Mouse (Mus musculus) kidney, adult 2 months (tissue): ENCODE results near the gene Tmtc4. TPM values are rescaled to one million over a fixed set of nuclear protein-coding genes. Genes with fewer than 3 reads are reported as not detected.

Experiments
- DNase-seq: peaks from one replicate; pipeline ENCODE4 v3.0.0; 2021
- H3K27ac ChIP-seq: fragments of 200-500 bp; 2 replicates; pipeline ENCODE4 v1.5.1; 2012; ENCODE audit warnings: low read depth, low read length, control low read depth, inconsistent platforms; ENCODE audit not compliant: insufficient read depth
- H3K27me3 ChIP-seq: fragments of 200-500 bp; replicated peaks from 2 replicates; pipeline ENCODE4 v1.6.1; 2012; ENCODE audit warnings: mild to moderate bottlenecking, moderate library complexity, low read length, inconsistent platforms; ENCODE audit not compliant: control insufficient read depth, insufficient read depth
- H3K36me3 ChIP-seq: fragments of 200-500 bp; 2 replicates; pipeline ENCODE4 v1.6.1; 2012; ENCODE audit warnings: mild to moderate bottlenecking, moderate library complexity, low read length, inconsistent platforms; ENCODE audit not compliant: control insufficient read depth, insufficient read depth
- H3K4me1 ChIP-seq: fragments of 200-500 bp; 2 replicates; pipeline ENCODE4 v1.6.1; 2011; ENCODE audit warnings: low read length; ENCODE audit not compliant: control insufficient read depth, insufficient read depth
- H3K4me3 ChIP-seq: fragments of 200-500 bp; 2 replicates; pipeline ENCODE4 v1.5.1; 2011; ENCODE audit warnings: mild to moderate bottlenecking, low read depth, low read length, control low read depth; ENCODE audit not compliant: insufficient read depth
- CTCF ChIP-seq: fragments of 200-500 bp; conservative IDR thresholded peaks from 2 replicates; pipeline ENCODE4 v1.5.1; 2011; ENCODE audit warnings: low read depth, mild to moderate bottlenecking, control low read depth, low read length, moderate library complexity, mixed read lengths; ENCODE audit not compliant: insufficient read depth, insufficient read length
- POLR2A ChIP-seq: fragments of 200-500 bp; IDR thresholded peaks from one replicate; pipeline ENCODE4 v1.6.1; 2011; ENCODE audit warnings: low read depth, low read length, control low read depth
- WGBS: fragments of 180-500 bp; shearing (Covaris S2); methylation state at CpG from one replicate; pipeline ENCODE4 v1.1.7; 2018; 5-methylcytosine and 5-hydroxymethylcytosine counted together
- polyA plus RNA-seq: library from polyadenylated mRNA; depleted of rRNA; stranded (reverse); fragments of >200 nt; gene quantifications from 2 replicates; pipeline ENCODE4 v1.2.3, GENCODE M21; 2012

Tmtc4 gene
- polyA plus RNA-seq, 1 experiment = 11.9 TPM

DNA sequence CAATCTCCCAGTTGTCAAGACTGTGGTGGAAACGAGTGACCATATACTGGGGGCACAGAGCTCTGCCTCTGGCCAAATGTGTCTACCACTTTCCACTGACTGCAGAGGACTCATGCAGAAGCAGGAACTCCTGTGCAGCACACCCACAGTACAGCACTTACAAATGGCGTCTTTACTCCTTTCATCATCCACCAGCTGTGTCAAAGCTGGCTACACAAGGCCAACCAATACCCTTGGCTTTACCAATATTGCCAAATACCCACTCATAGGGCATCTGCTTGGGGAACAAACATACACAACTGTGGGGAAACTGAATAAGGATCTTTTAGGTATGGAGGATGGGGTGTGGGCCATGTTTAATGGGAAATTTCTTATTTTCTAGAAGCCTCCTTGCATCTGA, 82.1 kb downstream of the Tmtc4 start:
- Histone ChIP-seq H3K27me3 (no peaks in the 10 kb centered on the region), H3K4me3 (no peak overlapping the region), H3K36me3 (no peaks in the 10 kb centered on the region; the same call in none of the 2 replicates), H3K4me1 (peaks cover 42% of the 10 kb centered on the region), H3K27ac (peak overlapping the region; percentile 99)
- DNase-seq = no peak
- TF ChIP-seq CTCF = no peak
- no peak for TF ChIP-seq POLR2A
- 61% methylated on average over 2 of the region's 2 CpGs for WGBS

- 72% methylated on average over 3 of the region's 3 CpGs for WGBS
- H3K4me1 ChIP-seq = peaks cover 42% of the 10 kb centered on the region
- DNase-seq = no peak
- TF ChIP-seq CTCF = no peak
- no peak for TF ChIP-seq POLR2A
- H3K4me3 ChIP-seq = no peak overlapping the region
- no peaks in the 10 kb centered on the region for H3K27me3 ChIP-seq
- peak overlapping the region; percentile 4 for H3K27ac ChIP-seq
- H3K36me3 ChIP-seq = no peaks in the 10 kb centered on the region; the same call in none of the 2 replicates
These were observed 82.7 kb downstream of the Tmtc4 start for GRCm38 (mm10) chr14:122901177-122901576.

DNA sequence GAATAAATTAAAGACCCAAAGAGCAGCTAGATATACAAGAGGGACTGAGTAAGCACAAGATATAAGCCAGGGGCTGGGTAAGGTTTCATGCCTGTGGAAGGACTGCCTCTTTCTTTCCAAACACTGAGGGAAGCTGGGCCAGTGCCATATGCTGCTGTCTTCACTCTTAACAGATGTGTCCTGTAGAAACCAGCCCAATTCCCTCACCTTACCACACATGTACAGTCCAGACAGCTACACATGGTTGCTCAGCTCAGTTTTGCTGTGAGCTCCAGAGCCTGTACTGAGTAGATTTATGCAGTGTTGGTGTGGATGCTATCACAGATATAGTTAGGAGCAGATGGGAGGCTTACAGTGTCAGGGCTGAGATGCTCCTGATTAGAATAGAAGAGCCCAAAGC, 83.2 kb downstream of the Tmtc4 start:
- Histone ChIP-seq H3K27ac (peak overlapping the region; percentile 4; the same call in 1 of the 2 replicates), H3K27me3 (no peaks in the 10 kb centered on the region), H3K4me1 (peaks cover 42% of the 10 kb centered on the region), H3K4me3 (no peak overlapping the region), H3K36me3 (no peaks in the 10 kb centered on the region; the same call in none of the 2 replicates)
- peak; percentile 28 for DNase-seq
- TF ChIP-seq POLR2A = no peak
- no peak for TF ChIP-seq CTCF

DNA sequence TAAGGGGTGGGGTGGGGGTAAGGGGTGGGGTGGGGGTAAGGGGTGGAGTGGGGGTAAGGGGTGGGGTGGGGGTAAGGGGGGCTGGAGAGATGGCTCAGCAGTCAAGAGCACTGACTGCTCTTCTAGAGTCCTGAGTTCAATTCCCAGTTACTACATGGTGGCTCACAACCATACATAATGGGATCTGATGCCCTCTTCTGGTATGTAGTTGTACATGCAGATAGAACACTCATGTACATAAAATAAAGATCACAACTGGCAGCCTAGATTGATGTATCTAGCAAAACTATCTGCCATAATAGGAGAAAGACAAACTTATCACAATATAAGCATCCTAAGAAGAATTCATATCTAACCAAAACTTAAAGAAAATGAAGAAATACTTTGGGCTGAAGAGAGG, 85.3 kb downstream of the Tmtc4 start:
- Histone ChIP-seq H3K4me1 (peaks cover 23% of the 10 kb centered on the region), H3K27me3 (no peaks in the 10 kb centered on the region), H3K36me3 (no peaks in the 10 kb centered on the region), H3K4me3 (no peak overlapping the region), H3K27ac (no peak overlapping the region)
- TF ChIP-seq POLR2A = no peak
- TF ChIP-seq CTCF = no peak
- no peak for DNase-seq

- Histone ChIP-seq H3K4me1 (peaks cover 6% of the 10 kb centered on the region; the same call in 1 of the 2 replicates), H3K27ac (no peak overlapping the region), H3K27me3 (no peaks in the 10 kb centered on the region), H3K4me3 (no peak overlapping the region), H3K36me3 (peaks cover 2% of the 10 kb centered on the region)
- DNase-seq = no peak
- 91% methylated on average over 1 of the region's 1 CpGs for WGBS
- TF ChIP-seq CTCF (no peak), POLR2A (no peak)
These were observed 87.7 kb downstream of the Tmtc4 start for GRCm38 (mm10) chr14:122896106-122896505.

DNA sequence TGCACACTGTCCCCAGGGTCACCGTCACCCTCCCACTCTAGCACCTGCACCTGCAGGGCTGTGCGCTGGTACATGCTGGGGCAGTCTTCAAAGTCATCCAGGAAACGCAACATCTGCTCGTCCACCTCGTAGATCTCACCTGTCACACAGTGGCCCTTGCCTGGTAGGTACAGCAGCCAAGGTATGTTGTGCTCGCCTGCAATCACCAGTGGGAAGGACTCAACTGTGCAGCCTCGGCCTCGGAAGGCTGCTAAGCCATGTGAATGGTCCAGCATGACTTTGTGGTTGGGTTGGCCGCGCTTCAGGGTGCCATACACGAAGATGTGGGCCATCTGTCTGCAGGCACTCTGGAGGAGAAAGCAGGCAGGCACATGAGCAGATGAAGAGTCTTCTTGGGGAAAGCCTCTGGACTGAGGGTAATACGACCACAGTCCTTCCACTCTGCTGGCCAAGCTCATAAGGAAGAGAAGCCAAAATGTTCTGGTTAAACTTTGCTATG, 92.3 kb downstream of the Tmtc4 start:
- TF ChIP-seq CTCF (no peak), POLR2A (no peak)
- Histone ChIP-seq H3K36me3 (peaks cover 2% of the 10 kb centered on the region), H3K27me3 (no peaks in the 10 kb centered on the region), H3K27ac (no peak overlapping the region), H3K4me1 (no peaks in the 10 kb centered on the region), H3K4me3 (no peak overlapping the region)
- DNase-seq = no peak
- WGBS = 90% methylated on average over 12 of the region's 12 CpGs

- H3K27ac ChIP-seq = no peak overlapping the region
- WGBS = 84% methylated on average over 1 of the region's 1 CpGs
- H3K36me3 ChIP-seq = peaks cover 2% of the 10 kb centered on the region
- H3K27me3 ChIP-seq = no peaks in the 10 kb centered on the region
- H3K4me1 ChIP-seq = no peaks in the 10 kb centered on the region
- no peak overlapping the region for H3K4me3 ChIP-seq
- DNase-seq = no peak
- TF ChIP-seq CTCF (no peak), POLR2A (no peak)
These were observed 95.4 kb downstream of the Tmtc4 start for GRCm38 (mm10) chr14:122888480-122888872.
